Mouse (Mus musculus) MEL (cell line): Measurements from ENCODE around the gene Snap91. TPM values are rescaled to one million over a fixed set of nuclear protein-coding genes. Genes with fewer than 3 reads are reported as not detected.

ENCODE experiments used
- DNase-seq: peaks from one replicate; pipeline ENCODE4 v3.0.0; 2011; ENCODE audit warnings: low read depth, low spot score
- H3K27ac ChIP-seq: 2 replicates; pipeline ENCODE4 v1.5.1; 2012; ENCODE audit warnings: low read depth, mild to moderate bottlenecking, control low read depth, low read length, moderate library complexity; ENCODE audit not compliant: control insufficient read depth
- H3K27me3 ChIP-seq, 2 experiments: fragments of 150-350 bp in 1 of 2; sonication (generic) in 1 of 2; 2 replicates each; pipeline ENCODE4 v1.6.1; 2012; ENCODE audit warnings: low read length in 2 of 2, mild to moderate bottlenecking in 2 of 2, improper control_type of control experiment in 1 of 2, moderate library complexity in 1 of 2; ENCODE audit not compliant: insufficient read depth in 2 of 2, control insufficient read depth in 1 of 2
- H3K36me3 ChIP-seq, 2 experiments: 2 replicates each; pipeline ENCODE4 v1.6.1; 2012 to 2014; ENCODE audit warnings: low read length in 2 of 2, improper control_type of control experiment in 1 of 2, inconsistent platforms in 1 of 2, mild to moderate bottlenecking in 1 of 2; ENCODE audit not compliant: insufficient read depth in 2 of 2, control insufficient read depth in 1 of 2
- H3K4me1 ChIP-seq, 2 experiments: fragments of 150-350 bp in 1 of 2; sonication (generic) in 1 of 2; 2 replicates each; pipeline ENCODE4 v1.6.1; 2012; ENCODE audit warnings: low read length in 2 of 2, improper control_type of control experiment in 1 of 2, mild to moderate bottlenecking in 1 of 2; ENCODE audit not compliant: insufficient read depth in 2 of 2, control insufficient read depth in 1 of 2
- H3K4me3 ChIP-seq, 2 experiments: fragments of 150-350 bp in 1 of 2; sonication (generic) in 1 of 2; 2 replicates each; pipeline ENCODE4 v1.5.1; 2012; ENCODE audit warnings: low read depth in 2 of 2, low read length in 2 of 2, mild to moderate bottlenecking in 2 of 2, moderate library complexity in 2 of 2, control low read depth in 1 of 2, improper control_type of control experiment in 1 of 2; ENCODE audit not compliant: control insufficient read depth in 1 of 2, insufficient read depth in 1 of 2
- H3K79me2 ChIP-seq: 2 replicates; pipeline ENCODE4 v1.6.1; 2012; ENCODE audit warnings: mild to moderate bottlenecking, low read length, moderate library complexity; ENCODE audit not compliant: control insufficient read depth, poor library complexity, insufficient read depth
- H3K9ac ChIP-seq: 2 replicates; pipeline ENCODE4 v1.6.1; 2012; ENCODE audit warnings: low read depth, mild to moderate bottlenecking, control low read depth, low read length, moderate library complexity; ENCODE audit not compliant: control insufficient read depth, poor library complexity, severe bottlenecking
- H3K9me3 ChIP-seq: fragments of 150-350 bp; sonication (generic); replicated peaks from 2 replicates; pipeline ENCODE4 v1.6.1; 2012; ENCODE audit warnings: mild to moderate bottlenecking, low read length, improper control_type of control experiment, moderate library complexity; ENCODE audit not compliant: insufficient read depth
- CHD2 ChIP-seq: IDR thresholded peaks from 2 replicates; pipeline ENCODE4 v1.6.1; 2011; ENCODE audit warnings: low read length, improper control_type of control experiment
- CTCF ChIP-seq, 3 experiments: IDR thresholded peaks in 2 of 3; conservative IDR thresholded peaks in 1 of 3; 2 replicates each; pipeline ENCODE4 v1.5.1; 2011 to 2012; ENCODE audit warnings: low read length in 3 of 3, low read depth in 2 of 3, mild to moderate bottlenecking in 2 of 3, improper control_type of control experiment in 1 of 3, inconsistent platforms in 1 of 3, mixed read lengths in 1 of 3, moderate library complexity in 1 of 3; ENCODE audit not compliant: control insufficient read depth in 1 of 3, insufficient read depth in 1 of 3, poor library complexity in 1 of 3, severe bottlenecking in 1 of 3
- ELF1 ChIP-seq: IDR thresholded peaks from 2 replicates; pipeline ENCODE4 v1.6.1; 2014; ENCODE audit warnings: low read depth, mild to moderate bottlenecking, inconsistent platforms, low read length, improper control_type of control experiment, moderate library complexity
- EP300 ChIP-seq, 2 experiments: IDR thresholded peaks; 2 replicates each; pipeline ENCODE4 v1.6.1; 2011; ENCODE audit warnings: improper control_type of control experiment in 2 of 2, low read length in 2 of 2, low read depth in 1 of 2, mild to moderate bottlenecking in 1 of 2
- ETS1 ChIP-seq: IDR thresholded peaks from 2 replicates; pipeline ENCODE4 v1.6.1; 2012; ENCODE audit warnings: low read depth, mild to moderate bottlenecking, inconsistent platforms, low read length, improper control_type of control experiment, moderate library complexity
- GATA1 ChIP-seq: IDR thresholded peaks from 2 replicates; pipeline ENCODE4 v1.6.1; 2011; ENCODE audit warnings: low read depth, low read length, improper control_type of control experiment
- HCFC1 ChIP-seq: IDR thresholded peaks from 2 replicates; pipeline ENCODE4 v1.6.1; 2012; ENCODE audit warnings: low read depth, mild to moderate bottlenecking, inconsistent platforms, low read length, improper control_type of control experiment, moderate library complexity
- KAT2A ChIP-seq: conservative IDR thresholded peaks from 2 replicates; pipeline ENCODE4 v1.6.1; 2012; ENCODE audit warnings: low read depth, low read length, improper control_type of control experiment, inconsistent platforms
- MAX ChIP-seq: IDR thresholded peaks from 2 replicates; pipeline ENCODE4 v1.6.1; 2011; ENCODE audit warnings: low read length, improper control_type of control experiment
- MAZ ChIP-seq: IDR thresholded peaks from 2 replicates; pipeline ENCODE4 v1.6.1; 2012; ENCODE audit warnings: low read depth, mild to moderate bottlenecking, inconsistent platforms, low read length, improper control_type of control experiment
- NELFE ChIP-seq: IDR thresholded peaks from 2 replicates; pipeline ENCODE4 v1.6.1; 2011; ENCODE audit warnings: low read depth, low read length, improper control_type of control experiment
- NRF1 ChIP-seq: IDR thresholded peaks from 2 replicates; pipeline ENCODE4 v1.6.1; 2014; ENCODE audit warnings: low read depth, mild to moderate bottlenecking, inconsistent platforms, low read length, improper control_type of control experiment, moderate library complexity; ENCODE audit not compliant: poor library complexity, insufficient read depth, severe bottlenecking
- POLR2A ChIP-seq, 2 experiments: IDR thresholded peaks; 2 replicates each; pipeline ENCODE4 v1.6.1; 2011 to 2012; ENCODE audit warnings: low read length in 2 of 2, mild to moderate bottlenecking in 2 of 2, control low read depth in 1 of 2, improper control_type of control experiment in 1 of 2, low read depth in 1 of 2, moderate library complexity in 1 of 2; ENCODE audit not compliant: control insufficient read depth in 1 of 2, insufficient read depth in 1 of 2, poor library complexity in 1 of 2
- POLR2AphosphoS5 ChIP-seq: IDR thresholded peaks from 2 replicates; pipeline ENCODE4 v1.6.1; 2012; ENCODE audit warnings: low read depth, borderline replicate concordance, mild to moderate bottlenecking, inconsistent platforms, low read length, moderate library complexity, mixed read lengths
- RCOR1 ChIP-seq: IDR thresholded peaks from 2 replicates; pipeline ENCODE4 v1.6.1; 2012; ENCODE audit warnings: low read depth, mild to moderate bottlenecking, inconsistent platforms, low read length, improper control_type of control experiment
- SMC3 ChIP-seq: IDR thresholded peaks from 2 replicates; pipeline ENCODE4 v1.6.1; 2011; ENCODE audit warnings: low read depth, low read length, improper control_type of control experiment
- USF1 ChIP-seq: IDR thresholded peaks from 2 replicates; pipeline ENCODE4 v1.6.1; 2014; ENCODE audit warnings: low read depth, mild to moderate bottlenecking, inconsistent platforms, low read length, improper control_type of control experiment, moderate library complexity
- polyA plus RNA-seq, 2 experiments: library from polyadenylated mRNA; stranded (reverse) in 1 of 2; unstranded in 1 of 2; fragments of >175 nt in 1 of 2; fragments of >200 nt in 1 of 2; gene quantifications; 2 replicates each; pipeline versions ENCODE4 v1.2.1 to v1.2.4; 2012; ENCODE audit warnings: low replicate concordance in 2 of 2, low read depth in 1 of 2; ENCODE audit not compliant: insufficient read length in 2 of 2, insufficient read depth in 1 of 2, missing spikeins in 1 of 2
- total RNA-seq: library from RNA; depleted of rRNA; stranded (reverse); fragments of 300-350 nt; gene quantifications from 2 replicates; pipeline ENCODE4 v1.2.3, GENCODE M21; 2012

Gene Snap91
- total and polyA plus RNA-seq, 3 experiments = not detected

DNA sequence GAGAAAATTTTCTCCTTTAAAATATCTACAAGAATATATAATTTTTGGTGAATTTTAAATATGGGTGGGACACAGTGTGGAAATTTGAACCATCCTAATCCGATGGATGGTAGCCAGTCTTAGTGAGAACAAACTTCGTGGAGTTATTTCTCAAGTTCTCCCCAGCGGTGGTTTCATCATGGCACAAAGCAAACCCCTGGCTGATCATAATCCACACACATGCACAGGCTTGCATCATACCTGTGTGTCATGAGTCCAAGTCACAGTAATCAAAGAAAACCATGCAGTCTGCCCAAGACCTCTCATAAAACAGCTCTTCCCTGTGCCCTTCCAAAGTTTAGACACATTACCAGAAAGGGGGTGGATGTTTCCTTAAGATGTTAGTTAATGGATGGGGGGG lies 150.6 kb downstream of the Snap91 start:
- TF ChIP-seq MAX (no peak), CTCF (IDR thresholded peaks at IDR 0.05 in 2 of 3, conservative IDR thresholded peaks at IDR 0.05 in 1 of 3; ENCODE audit: control insufficient read depth in 1 of 3, insufficient read depth in 1 of 3, low read depth in 2 of 3, low read length in 3 of 3, poor library complexity in 1 of 3, severe bottlenecking in 1 of 3) (no peak), NRF1 (no peak), MAZ (no peak), HCFC1 (no peak)
- TF ChIP-seq, all 39 proteins: peak for 0
- Histone ChIP-seq H3K4me1 (peaks cover 4 to 6% of the 10 kb centered on the region in 2 experiments; a peak in 3 of 4 replicates), H3K79me2 (no peaks in the 10 kb centered on the region), H3K27ac (no peak overlapping the region), H3K36me3 (peaks cover 0 to 8% of the 10 kb centered on the region in 2 experiments; a peak in 2 of 4 replicates), H3K27me3 (no peaks in the 10 kb centered on the region), H3K4me3 (no peak overlapping the region), H3K9ac (no peak overlapping the region), H3K9me3 (no peaks in the 10 kb centered on the region)
- no peak for DNase-seq

GRCm38 (mm10) chr9:86729084-86729483 lies 151.4 kb downstream of the Snap91 start:
- H3K9me3 ChIP-seq = no peaks in the 10 kb centered on the region
- H3K9ac ChIP-seq = no peak overlapping the region
- peak; percentile 35 for DNase-seq
- TF ChIP-seq SMC3 (no peak), USF1 (no peak), KAT2A (no peak), EP300 (IDR thresholded peaks at IDR 0.05; ENCODE audit: low read depth in 1 of 2, low read length in 2 of 2) (peak; percentile 25 to 30; a peak in 1 of 4 replicates), POLR2AphosphoS5 (no peak), POLR2A (IDR thresholded peaks at IDR 0.05; ENCODE audit: control insufficient read depth in 1 of 2, insufficient read depth in 1 of 2, low read depth in 1 of 2, low read length in 2 of 2, poor library complexity in 1 of 2) (no peak), GATA1 (peak; percentile 13; the same call in 1 of the 2 replicates), ELF1 (no peak), MAX (peak; percentile 51), RCOR1 (no peak), HCFC1 (no peak), ETS1 (no peak), NELFE (no peak), CHD2 (no peak), CTCF (IDR thresholded peaks at IDR 0.05 in 2 of 3, conservative IDR thresholded peaks at IDR 0.05 in 1 of 3; ENCODE audit: control insufficient read depth in 1 of 3, insufficient read depth in 1 of 3, low read depth in 2 of 3, low read length in 3 of 3, poor library complexity in 1 of 3, severe bottlenecking in 1 of 3) (no peak)
- no peaks in the 10 kb centered on the region for H3K27me3 ChIP-seq
- H3K36me3 ChIP-seq = peaks cover 0 to 8% of the 10 kb centered on the region in 2 experiments; a peak in 2 of 4 replicates
- H3K4me3 ChIP-seq = no peak overlapping the region
- no peak overlapping the region for H3K27ac ChIP-seq
- peaks cover 4 to 5% of the 10 kb centered on the region in 2 experiments; a peak in 3 of 4 replicates for H3K4me1 ChIP-seq
- H3K79me2 ChIP-seq = no peaks in the 10 kb centered on the region
